Mouse (Mus musculus): ENCODE data around the gene Slc6a21. TPM values are rescaled to one million over a fixed set of nuclear protein-coding genes. Genes with fewer than 3 reads are reported as not detected.

Slc6a21 gene
- total and polyA plus RNA-seq, 2 experiments from 2014 or later = not detected

GRCm38 (mm10) chr7:45300270-45300669 lies 23.0 kb downstream of the Slc6a21 start:
- DNase-seq (ENCODE audit: low spot score) (peak; percentile 81), ATAC-seq (no peak)
- TF ChIP-seq CTCF (IDR thresholded peaks at IDR 0.05; ENCODE audit: low read depth) = peak; percentile 79
- Histone ChIP-seq H3K27me3 (ENCODE audit: insufficient read depth, low read length) (no peaks in the 10 kb centered on the region), H3K4me3 (ENCODE audit: low read length) (no peak overlapping the region), H3K4me2 (ENCODE audit: low read depth, low read length) (0 out of 2 replicates have a peak overlapping the region, but pooled peaks have one; percentile 21), H3K27ac (peak overlapping the region; percentile 15; the same call in 1 of the 2 replicates), H3K9ac (replicated peaks; ENCODE audit: low read length) (0 out of 2 replicates have a peak overlapping the region, but pooled peaks have one; percentile 2), H3K9me3 (ENCODE audit: low read length) (no peaks in the 10 kb centered on the region), H3K4me1 (ENCODE audit: insufficient read depth, low read length) (no peaks in the 10 kb centered on the region; the same call in 1 of the 2 replicates), H3K36me3 (ENCODE audit: insufficient read depth, low read length) (no peaks in the 10 kb centered on the region)
- WGBS = 10% methylated on average over 6 of the region's 6 CpGs

GRCm38 (mm10) chr7:45302626-45303025 lies 25.3 kb downstream of the Slc6a21 start:
- Histone ChIP-seq H3K4me1 (ENCODE audit: insufficient read depth, low read length) (no peaks in the 10 kb centered on the region; the same call in 1 of the 2 replicates), H3K9ac (replicated peaks; ENCODE audit: low read length) (no peak overlapping the region), H3K27ac (no peak overlapping the region), H3K27me3 (ENCODE audit: insufficient read depth, low read length) (no peaks in the 10 kb centered on the region), H3K4me2 (ENCODE audit: low read depth, low read length) (no peak overlapping the region), H3K9me3 (ENCODE audit: low read length) (no peaks in the 10 kb centered on the region), H3K36me3 (ENCODE audit: insufficient read depth, low read length) (no peaks in the 10 kb centered on the region), H3K4me3 (ENCODE audit: low read length) (no peak overlapping the region)
- ATAC-seq (no peak), DNase-seq (ENCODE audit: low spot score) (peak; percentile 80)
- TF ChIP-seq CTCF (IDR thresholded peaks at IDR 0.05; ENCODE audit: low read depth) = no peak
- WGBS = 36% methylated on average over 8 of the region's 8 CpGs

DNA sequence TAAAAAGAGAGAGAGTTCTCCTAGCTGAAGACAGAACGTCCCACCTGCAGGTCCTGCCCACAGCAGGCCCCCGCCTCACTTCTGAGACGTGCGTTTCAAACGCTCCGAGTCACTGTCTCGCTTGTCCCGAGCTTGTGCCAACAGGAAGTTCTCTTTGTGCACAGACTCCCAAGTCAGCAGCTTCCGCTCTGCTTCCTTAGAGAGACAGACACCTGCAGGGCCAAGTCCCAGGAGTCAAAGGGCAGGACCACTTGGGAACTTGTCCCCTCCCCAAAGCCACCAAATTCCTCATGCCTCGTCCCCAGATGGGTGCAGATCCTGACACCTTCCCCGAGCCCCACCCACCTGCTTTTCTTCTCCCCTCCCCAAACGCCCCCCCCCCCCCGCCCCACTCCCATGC lies 27.6 kb downstream of the Slc6a21 start:
- H3K9me3 ChIP-seq (ENCODE audit: low read length) = no peaks in the 10 kb centered on the region
- H3K4me1 ChIP-seq (ENCODE audit: insufficient read depth, low read length) = no peaks in the 10 kb centered on the region; the same call in 1 of the 2 replicates
- no peak overlapping the region for H3K27ac ChIP-seq
- H3K4me3 ChIP-seq (ENCODE audit: low read length) = peak overlapping the region; percentile 14; the same call in 1 of the 2 replicates
- ATAC-seq (peak; percentile 18; the same call in 1 of the 2 replicates), DNase-seq (ENCODE audit: low spot score) (no peak)
- no peaks in the 10 kb centered on the region for H3K27me3 ChIP-seq (ENCODE audit: insufficient read depth, low read length)
- H3K9ac ChIP-seq (replicated peaks; ENCODE audit: low read length) = peak overlapping the region; percentile 24
- peak overlapping the region; percentile 41 for H3K4me2 ChIP-seq (ENCODE audit: low read depth, low read length)
- H3K36me3 ChIP-seq (ENCODE audit: insufficient read depth, low read length) = 0 out of 2 replicates have a peak, but pooled peaks cover 5% of the 10 kb centered on the region
- WGBS = 20% methylated on average over 11 of the region's 13 CpGs
- TF ChIP-seq CTCF (IDR thresholded peaks at IDR 0.05; ENCODE audit: low read depth) = no peak

DNA sequence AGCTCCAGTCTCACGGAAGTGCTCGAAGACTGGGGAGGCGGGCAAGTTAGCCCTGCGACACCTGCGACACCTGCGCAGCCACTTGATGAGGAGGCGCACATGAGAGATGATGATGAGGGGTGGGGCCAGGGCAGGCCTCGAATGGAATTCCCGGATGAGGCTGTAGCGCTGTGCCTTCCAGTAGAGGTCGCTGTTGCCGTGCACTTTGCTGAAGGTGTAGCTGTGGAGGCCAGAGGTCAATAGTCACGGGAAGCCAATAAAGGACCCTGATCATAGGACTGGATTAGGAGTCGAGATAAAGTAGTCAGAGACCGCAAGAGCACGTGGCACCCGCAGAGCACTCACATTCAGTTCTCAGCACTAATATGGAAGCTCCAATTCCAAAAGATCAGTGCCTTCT lies 28.0 kb downstream of the Slc6a21 start:
- Histone ChIP-seq H3K9me3 (ENCODE audit: low read length) (no peaks in the 10 kb centered on the region), H3K4me1 (ENCODE audit: insufficient read depth, low read length) (no peaks in the 10 kb centered on the region; the same call in 1 of the 2 replicates), H3K36me3 (ENCODE audit: insufficient read depth, low read length) (0 out of 2 replicates have a peak, but pooled peaks cover 5% of the 10 kb centered on the region), H3K4me3 (ENCODE audit: low read length) (peak overlapping the region; percentile 14; the same call in 1 of the 2 replicates), H3K9ac (replicated peaks; ENCODE audit: low read length) (no peak overlapping the region), H3K4me2 (ENCODE audit: low read depth, low read length) (peak overlapping the region; percentile 41), H3K27me3 (ENCODE audit: insufficient read depth, low read length) (no peaks in the 10 kb centered on the region), H3K27ac (no peak overlapping the region)
- ATAC-seq = peak; percentile 52
- 11% methylated on average over 17 of the region's 17 CpGs for WGBS
- peak; percentile 92 for TF ChIP-seq CTCF (IDR thresholded peaks at IDR 0.05; ENCODE audit: low read depth)
- DNase-seq (ENCODE audit: low spot score) = peak; percentile 83

DNA sequence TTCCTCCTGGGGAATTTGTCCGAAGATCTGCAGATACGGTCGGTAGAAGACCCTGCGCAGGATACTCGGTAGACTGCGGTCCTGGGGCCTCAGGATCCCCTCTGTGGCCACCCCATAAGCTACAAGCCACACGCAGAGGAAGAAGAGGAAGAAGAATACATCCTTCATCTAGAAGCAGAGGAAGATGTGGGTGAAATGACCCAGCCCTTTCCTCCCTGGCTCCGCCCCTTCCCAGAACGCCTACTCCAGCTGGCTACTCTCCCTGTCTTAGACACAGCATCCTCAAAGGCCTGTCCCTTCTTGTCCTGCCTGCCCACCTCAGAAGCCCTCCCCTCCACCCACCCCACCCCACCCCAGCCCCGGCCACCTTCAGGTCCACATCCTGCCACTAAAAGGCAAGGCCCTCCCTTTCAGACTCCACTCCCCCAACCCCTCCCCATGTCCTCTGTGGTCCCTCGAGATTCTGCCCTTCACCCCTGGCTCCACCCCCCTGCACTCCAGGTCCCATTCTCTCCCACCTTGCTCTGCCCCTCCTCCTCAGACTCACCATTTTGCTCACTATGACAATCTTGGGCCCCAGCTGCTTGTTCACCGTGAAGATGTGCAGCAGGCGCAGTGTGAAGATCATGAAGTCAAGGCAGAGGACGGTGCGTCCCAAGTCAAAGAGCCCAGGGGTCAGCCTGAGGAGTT lies 31.4 kb downstream of the Slc6a21 start:
- H3K27me3 ChIP-seq (ENCODE audit: insufficient read depth, low read length) = no peaks in the 10 kb centered on the region
- no peaks in the 10 kb centered on the region for H3K9me3 ChIP-seq (ENCODE audit: low read length)
- no peak for DNase-seq (ENCODE audit: low spot score)
- H3K4me1 ChIP-seq (ENCODE audit: insufficient read depth, low read length) = peaks cover 6% of the 10 kb centered on the region; the same call in 1 of the 2 replicates
- ATAC-seq = no peak
- 0 out of 2 replicates have a peak, but pooled peaks cover 5% of the 10 kb centered on the region for H3K36me3 ChIP-seq (ENCODE audit: insufficient read depth, low read length)
- no peak overlapping the region for H3K4me2 ChIP-seq (ENCODE audit: low read depth, low read length)
- H3K27ac ChIP-seq = no peak overlapping the region
- 73% methylated on average over 14 of the region's 15 CpGs for WGBS
- no peak overlapping the region for H3K4me3 ChIP-seq (ENCODE audit: low read length)
- H3K9ac ChIP-seq (replicated peaks; ENCODE audit: low read length) = no peak overlapping the region
- TF ChIP-seq CTCF (IDR thresholded peaks at IDR 0.05; ENCODE audit: low read depth) = no peak

- peak; percentile 39; the same call in 1 of the 2 replicates for ATAC-seq
- Histone ChIP-seq H3K27ac (no peak overlapping the region), H3K9me3 (ENCODE audit: low read length) (no peaks in the 10 kb centered on the region), H3K4me2 (ENCODE audit: low read depth, low read length) (no peak overlapping the region), H3K36me3 (ENCODE audit: insufficient read depth, low read length) (0 out of 2 replicates have a peak, but pooled peaks cover 5% of the 10 kb centered on the region), H3K4me3 (ENCODE audit: low read length) (no peak overlapping the region), H3K27me3 (ENCODE audit: insufficient read depth, low read length) (no peaks in the 10 kb centered on the region), H3K4me1 (ENCODE audit: insufficient read depth, low read length) (peaks cover 6% of the 10 kb centered on the region; the same call in 1 of the 2 replicates), H3K9ac (replicated peaks; ENCODE audit: low read length) (no peak overlapping the region)
- peak; percentile 73 for TF ChIP-seq CTCF (IDR thresholded peaks at IDR 0.05; ENCODE audit: low read depth)
- peak; percentile 71 for DNase-seq (ENCODE audit: low spot score)
- WGBS = 7% methylated on average over 9 of the region's 9 CpGs
These were observed 32.1 kb downstream of the Slc6a21 start for GRCm38 (mm10) chr7:45309455-45309854.
